Mouse (Mus musculus): ENCODE data around the gene Samd8.

DNA sequence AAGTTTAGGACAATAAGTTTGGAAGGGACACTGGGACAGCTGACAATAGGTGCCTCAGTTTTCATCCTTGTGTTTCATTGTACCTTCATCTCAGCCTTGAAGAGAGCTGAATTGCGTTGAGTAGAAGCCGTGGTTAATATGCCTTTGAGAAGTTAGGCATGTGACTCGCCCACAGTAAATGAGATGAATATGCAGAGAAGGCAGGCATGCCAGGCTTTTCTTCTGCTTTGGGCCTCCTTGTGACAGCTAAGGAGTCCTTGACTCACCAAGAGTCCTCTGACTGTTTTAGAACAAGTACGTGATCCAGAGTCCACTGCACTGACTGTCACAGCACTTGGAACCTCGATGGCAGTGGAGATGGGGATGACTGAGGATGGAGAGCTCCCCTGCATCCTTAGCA lies 37.8 kb downstream of the Samd8 start:
- TF ChIP-seq EP300 (IDR thresholded peaks at IDR 0.05) (no peak), CTCF (IDR thresholded peaks at IDR 0.05) (no peak)
